Mouse (Mus musculus) splenic B cell, adult 2 months (primary cell): ENCODE data around the gene Il3.

Source experiments
- DNase-seq: peaks from one replicate; pipeline ENCODE4 v3.0.0-alpha.2; 2011; ENCODE audit warnings: low read depth, low spot score
- H3K27me3 ChIP-seq: 2 replicates; pipeline ENCODE4 v1.6.1; 2012; ENCODE audit warnings: mild to moderate bottlenecking, low read length, moderate library complexity, mixed read lengths; ENCODE audit not compliant: control insufficient read depth, poor library complexity, insufficient read depth, severe bottlenecking
- H3K36me3 ChIP-seq: 2 replicates; pipeline ENCODE4 v1.6.1; 2012; ENCODE audit warnings: mild to moderate bottlenecking, low read length, moderate library complexity, mixed read lengths; ENCODE audit not compliant: control insufficient read depth, poor library complexity, insufficient read depth, severe bottlenecking

Il3 gene

GRCm38 (mm10) chr11:54267177-54267576 is at the start of gene Il3:
Gene Il3 (minus strand): TSS chr11:54267277.
- H3K27me3 ChIP-seq: no peaks in the 10 kb centered on the region

GRCm38 (mm10) chr11:54315336-54315735 is 48.3 kb upstream of the Il3 start:
- DNase-seq: no peak
- Histone ChIP-seq H3K27me3 (no peaks in the 10 kb centered on the region), H3K36me3 (no peaks in the 10 kb centered on the region)

More at GRCm38 (mm10) chr11:54267177-54267576, at the start of gene Il3:
- H3K36me3 ChIP-seq: no peaks in the 10 kb centered on the region
- no peak for DNase-seq

GRCm38 (mm10) chr11:54314740-54315139 is 47.7 kb upstream of the Il3 start:
- no peaks in the 10 kb centered on the region for H3K36me3 ChIP-seq
- no peak for DNase-seq
- no peaks in the 10 kb centered on the region for H3K27me3 ChIP-seq

- no peaks in the 10 kb centered on the region for H3K27me3 ChIP-seq
- DNase-seq: no peak
- H3K36me3 ChIP-seq: no peaks in the 10 kb centered on the region
These were observed 46.6 kb upstream of the Il3 start for GRCm38 (mm10) chr11:54313391-54314360.

GRCm38 (mm10) chr11:54312603-54313002 is 45.5 kb upstream of the Il3 start:
- Histone ChIP-seq H3K36me3 (no peaks in the 10 kb centered on the region), H3K27me3 (no peaks in the 10 kb centered on the region)
- no peak for DNase-seq

GRCm38 (mm10) chr11:54312021-54312420 is 44.9 kb upstream of the Il3 start:
- no peak for DNase-seq
- Histone ChIP-seq H3K27me3 (no peaks in the 10 kb centered on the region), H3K36me3 (no peaks in the 10 kb centered on the region)

GRCm38 (mm10) chr11:54310588-54310987 is 43.5 kb upstream of the Il3 start:
- Histone ChIP-seq H3K27me3 (no peaks in the 10 kb centered on the region), H3K36me3 (no peaks in the 10 kb centered on the region)
- DNase-seq: no peak

GRCm38 (mm10) chr11:54307139-54307816 is 40.2 kb upstream of the Il3 start:
- peak; percentile 65 for DNase-seq
- no peaks in the 10 kb centered on the region for H3K36me3 ChIP-seq
- H3K27me3 ChIP-seq: no peaks in the 10 kb centered on the region

GRCm38 (mm10) chr11:54305331-54305730 is 38.3 kb upstream of the Il3 start:
- H3K36me3 ChIP-seq: no peaks in the 10 kb centered on the region
- no peaks in the 10 kb centered on the region for H3K27me3 ChIP-seq
- DNase-seq: no peak

GRCm38 (mm10) chr11:54304471-54304873 is 37.4 kb upstream of the Il3 start:
- H3K36me3 ChIP-seq: no peaks in the 10 kb centered on the region
- no peaks in the 10 kb centered on the region for H3K27me3 ChIP-seq
- no peak for DNase-seq

GRCm38 (mm10) chr11:54303728-54304470 is 36.8 kb upstream of the Il3 start, which contains the start of gene Acsl6:
Gene Acsl6 (plus strand): TSS chr11:54303798.
- Histone ChIP-seq H3K36me3 (no peaks in the 10 kb centered on the region), H3K27me3 (no peaks in the 10 kb centered on the region)
- DNase-seq: no peak

GRCm38 (mm10) chr11:54303076-54303727 is 36.1 kb upstream of the Il3 start:
- H3K36me3 ChIP-seq: no peaks in the 10 kb centered on the region
- peak; percentile 13 for DNase-seq
- no peaks in the 10 kb centered on the region for H3K27me3 ChIP-seq

- Histone ChIP-seq H3K36me3 (no peaks in the 10 kb centered on the region), H3K27me3 (no peaks in the 10 kb centered on the region)
- DNase-seq: no peak
These were observed 35.5 kb upstream of the Il3 start for GRCm38 (mm10) chr11:54302606-54303005.

GRCm38 (mm10) chr11:54301994-54302393 is 34.9 kb upstream of the Il3 start:
- Histone ChIP-seq H3K27me3 (no peaks in the 10 kb centered on the region), H3K36me3 (no peaks in the 10 kb centered on the region)
- no peak for DNase-seq
